Mouse (Mus musculus): Measurements from ENCODE around the gene Lztr1.

GRCm38 (mm10) chr16:17510143-17510542 lies 1.7 kb downstream of the Lztr1 start:
- TF ChIP-seq CTCF (IDR thresholded peaks at IDR 0.05; ENCODE audit: low read depth) = no peak
- TF ChIP-seq EP300 (optimal IDR thresholded peaks at IDR 0.05) = no peak

All from stomach, postnatal 0 days (tissue).